ENCODE assay signal across 7 mouse cellular contexts in genomic region chr2:126707438-126707779, GRCm38 (mm10). TPM values are rescaled to one million over a fixed set of nuclear protein-coding genes. Genes with fewer than 3 reads are reported as not detected.
DNase-seq lines count a peak whose midpoint lies in the region; ATAC-seq and TF ChIP-seq lines count a peak whose summit lies in the region.

No protein-coding gene starts in this region.

- DNase-seq in lung, postnatal 4 days: no peak
- DNase-seq in forebrain, embryonic 10.5 days (ENCODE audit: extremely low spot score, low spot score): no peak
- DNase-seq in limb, embryonic 14.5 days (ENCODE audit: low spot score): no peak
- DNase-seq in spleen, postnatal 36 days (ENCODE audit: low spot score in 2 of 2): no peak
- DNase-seq in thymus, adult 18-20 months: no peak

- no peaks in the 10 kb centered on the region for H3K9me3 ChIP-seq in lung, embryonic 15.5 days
- H3K9me3 ChIP-seq in forebrain, embryonic 10.5 days: no peaks in the 10 kb centered on the region
- no peaks in the 10 kb centered on the region for H3K9me3 ChIP-seq in limb, embryonic 14.5 days (ENCODE audit: control insufficient read depth, low read length)
- no peaks in the 10 kb centered on the region for H3K9me3 ChIP-seq in stomach, embryonic 14.5 days (ENCODE audit: control insufficient read depth, low read depth, low read length)

- ATAC-seq in lung, embryonic 15.5 days (ENCODE audit: borderline replicate concordance, extremely low read depth, low FRiP score, low TSS enrichment): peak; percentile 85
- peak; percentile 77 for ATAC-seq in limb, embryonic 14.5 days (ENCODE audit: low FRiP score, low read depth)
- peak; percentile 80 for ATAC-seq in stomach, embryonic 14.5 days (ENCODE audit: insufficient number of reproducible peaks, insufficient read depth, low FRiP score, low read depth)

- H3K4me1 ChIP-seq in lung, embryonic 15.5 days: peaks cover 13% of the 10 kb centered on the region; the same call in 1 of the 2 replicates
- peaks cover 17% of the 10 kb centered on the region for H3K4me1 ChIP-seq in forebrain, embryonic 10.5 days
- peaks cover 5% of the 10 kb centered on the region; the same call in 1 of the 2 replicates for H3K4me1 ChIP-seq in limb, embryonic 14.5 days (ENCODE audit: control insufficient read depth, insufficient read depth, low read length)
- H3K4me1 ChIP-seq in stomach, embryonic 14.5 days (ENCODE audit: control insufficient read depth, insufficient read depth, low read length): peaks cover 6% of the 10 kb centered on the region; the same call in 1 of the 2 replicates

- peak overlapping the region; percentile 73 for H3K27ac ChIP-seq in lung, embryonic 15.5 days
- H3K27ac ChIP-seq in forebrain, embryonic 10.5 days: peak overlapping the region; percentile 90
- peak overlapping the region; percentile 75; the same call in 1 of the 2 replicates for H3K27ac ChIP-seq in limb, embryonic 14.5 days (replicated peaks; ENCODE audit: low read depth, low read length)
- peak overlapping the region; percentile 45; the same call in 1 of the 2 replicates for H3K27ac ChIP-seq in stomach, embryonic 14.5 days (ENCODE audit: low read length)

- peak overlapping the region; percentile 77 for H3K4me3 ChIP-seq in lung, embryonic 15.5 days
- H3K4me3 ChIP-seq in forebrain, embryonic 10.5 days: peak overlapping the region; percentile 85
- peak overlapping the region; percentile 88 for H3K4me3 ChIP-seq in limb, embryonic 14.5 days (replicated peaks; ENCODE audit: low read length)
- peak overlapping the region; percentile 85 for H3K4me3 ChIP-seq in stomach, embryonic 14.5 days (ENCODE audit: low read depth, low read length)

- peak overlapping the region; percentile 68 for H3K4me2 ChIP-seq in lung, embryonic 15.5 days
- peak overlapping the region; percentile 64 for H3K4me2 ChIP-seq in limb, embryonic 14.5 days (replicated peaks; ENCODE audit: low read depth, low read length, severe bottlenecking)
- H3K4me2 ChIP-seq in stomach, embryonic 14.5 days (replicated peaks; ENCODE audit: low read depth, low read length): peak overlapping the region; percentile 74

- H3K36me3 ChIP-seq in lung, embryonic 15.5 days: no peaks in the 10 kb centered on the region
- 0 out of 2 replicates have a peak, but pooled peaks cover 4% of the 10 kb centered on the region for H3K36me3 ChIP-seq in forebrain, embryonic 10.5 days (replicated peaks)
- no peaks in the 10 kb centered on the region for H3K36me3 ChIP-seq in limb, embryonic 14.5 days (ENCODE audit: control insufficient read depth, insufficient read depth, low read length)
- no peaks in the 10 kb centered on the region for H3K36me3 ChIP-seq in stomach, embryonic 14.5 days (ENCODE audit: control insufficient read depth, insufficient read depth, low read length)

- 0% methylated on average over 23 of the region's 23 CpGs for WGBS in lung, embryonic 15.5 days
- under 1% methylated on average over 23 of the region's 23 CpGs for WGBS in forebrain, embryonic 10.5 days
- 0% methylated on average over 15 of the region's 23 CpGs for WGBS in limb, embryonic 14.5 days
- WGBS in stomach, embryonic 14.5 days: 0% methylated on average over 20 of the region's 23 CpGs

- H3K9ac ChIP-seq in lung, embryonic 15.5 days: peak overlapping the region; percentile 80
- peak overlapping the region; percentile 88 for H3K9ac ChIP-seq in limb, embryonic 14.5 days (ENCODE audit: low read depth, low read length, severe bottlenecking)
- H3K9ac ChIP-seq in stomach, embryonic 14.5 days (replicated peaks; ENCODE audit: low read depth, low read length): peak overlapping the region; percentile 81

- no peak for TF ChIP-seq POLR2A in limb, embryonic 14.5 days (IDR thresholded peaks at IDR 0.05; ENCODE audit: borderline replicate concordance, extremely low read depth, insufficient read depth, insufficient read length)

- H3K27me3 ChIP-seq in lung, embryonic 15.5 days: no peaks in the 10 kb centered on the region; the same call in 1 of the 2 replicates
- peaks cover 15% of the 10 kb centered on the region; the same call in 1 of the 2 replicates for H3K27me3 ChIP-seq in forebrain, embryonic 10.5 days (ENCODE audit: poor library complexity, severe bottlenecking)
- H3K27me3 ChIP-seq in limb, embryonic 14.5 days (ENCODE audit: control insufficient read depth, insufficient read depth, low read length): no peaks in the 10 kb centered on the region
- no peaks in the 10 kb centered on the region for H3K27me3 ChIP-seq in stomach, embryonic 14.5 days (ENCODE audit: control insufficient read depth, insufficient read depth, low read length)

RNA-seq across cellular contexts. Expression of gene Usp8, which starts 0.3 kb away (rescaled TPM):
- polyA plus RNA-seq in lung, embryonic 15.5 days (2015; fragmentation: Nextera tagmentation; extraction: Ambion mirVana): 40.8 and 44.1 TPM in 2 replicates
- polyA plus RNA-seq in forebrain, embryonic 10.5 days (2016; fragmentation: Nextera tagmentation; extraction: Ambion mirVana): 40.3 and 44.6 TPM in 2 replicates
- 33.4 and 37.0 TPM in 2 replicates for polyA plus RNA-seq in limb, embryonic 14.5 days (2012; rRNA removed)
- polyA plus RNA-seq in limb, embryonic 14.5 days (2014; fragmentation: Nextera tagmentation; extraction: Ambion mirVana): 39.0 and 43.1 TPM in 2 replicates
- polyA plus RNA-seq in stomach, embryonic 14.5 days (2014; fragmentation: Nextera tagmentation; extraction: Ambion mirVana): 40.3 and 41.8 TPM in 2 replicates

RNA-seq across cellular contexts. Expression of gene Gabpb1, which starts 31.3 kb away (rescaled TPM):
- polyA plus RNA-seq in lung, embryonic 15.5 days (2015; fragmentation: Nextera tagmentation; extraction: Ambion mirVana): 61.8 and 62.0 TPM in 2 replicates
- 77.4 and 77.7 TPM in 2 replicates for polyA plus RNA-seq in forebrain, embryonic 10.5 days (2016; fragmentation: Nextera tagmentation; extraction: Ambion mirVana)
- polyA plus RNA-seq in limb, embryonic 14.5 days (2012; rRNA removed): 44.6 and 45.3 TPM in 2 replicates
- polyA plus RNA-seq in limb, embryonic 14.5 days (2014; fragmentation: Nextera tagmentation; extraction: Ambion mirVana): 48.0 and 59.5 TPM in 2 replicates
- polyA plus RNA-seq in stomach, embryonic 14.5 days (2014; fragmentation: Nextera tagmentation; extraction: Ambion mirVana): 45.9 and 51.1 TPM in 2 replicates
